Mouse (Mus musculus) olfactory bulb, adult 2 months (tissue): ENCODE data around the gene Colgalt1. TPM values are rescaled to one million over a fixed set of nuclear protein-coding genes. Genes with fewer than 3 reads are reported as not detected.

Experiments
- H3K27ac ChIP-seq: fragments of 200-500 bp; 2 replicates; pipeline ENCODE4 v1.5.1; 2012; ENCODE audit warnings: low read depth, low read length; ENCODE audit not compliant: insufficient read depth
- H3K4me1 ChIP-seq: fragments of 200-500 bp; 2 replicates; pipeline ENCODE4 v1.6.1; 2012; ENCODE audit warnings: low read length; ENCODE audit not compliant: control insufficient read depth, insufficient read depth
- H3K4me3 ChIP-seq: fragments of 200-500 bp; 2 replicates; pipeline ENCODE4 v1.5.1; 2012; ENCODE audit warnings: mild to moderate bottlenecking, low read depth, low read length, moderate library complexity; ENCODE audit not compliant: insufficient read depth
- CTCF ChIP-seq: fragments of 200-500 bp; IDR thresholded peaks from 2 replicates; pipeline ENCODE4 v1.5.1; 2012; ENCODE audit warnings: low read depth, mild to moderate bottlenecking, low read length, moderate library complexity; ENCODE audit not compliant: insufficient read depth
- POLR2A ChIP-seq: fragments of 200-500 bp; IDR thresholded peaks from 2 replicates; pipeline ENCODE4 v1.6.1; 2012; ENCODE audit warnings: mild to moderate bottlenecking, low read depth, low read length, moderate library complexity; ENCODE audit not compliant: insufficient read depth
- WGBS: fragments of 180-500 bp; shearing (Covaris S2); methylation state at CpG from one replicate; pipeline ENCODE4 v1.1.7; 2018; 5-methylcytosine and 5-hydroxymethylcytosine counted together
- polyA plus RNA-seq: library from polyadenylated mRNA; stranded (reverse); fragments of >200 nt; gene quantifications from 2 replicates; pipeline ENCODE4 v1.2.4, GENCODE M21; 2012; ENCODE audit warnings: low replicate concordance; ENCODE audit not compliant: missing spikeins, insufficient read depth, insufficient read length

Colgalt1 gene
- polyA plus RNA-seq, 1 experiment, result not detected

- Histone ChIP-seq H3K27ac (no peak overlapping the region), H3K4me3 (peak overlapping the region; percentile 63), H3K4me1 (peaks cover 9% of the 10 kb centered on the region)
- TF ChIP-seq POLR2A (no peak), CTCF (no peak)
- 39% methylated on average over 5 of the region's 5 CpGs for whole genome bisulfite sequencing
These were observed 1.3 kb downstream of the Colgalt1 start for GRCm38 (mm10) chr8:71612141-71612540.

- WGBS, result 76% methylated on average over 4 of the region's 4 CpGs
- Histone ChIP-seq H3K27ac (no peak overlapping the region), H3K4me3 (no peak overlapping the region), H3K4me1 (peaks cover 9% of the 10 kb centered on the region)
- TF ChIP-seq CTCF (no peak), POLR2A (no peak)
These were observed 2.6 kb downstream of the Colgalt1 start for GRCm38 (mm10) chr8:71613418-71613817.

- no peak overlapping the region for H3K27ac ChIP-seq
- 98% methylated on average over 2 of the region's 2 CpGs for WGBS
These were observed 9.0 kb downstream of the Colgalt1 start for GRCm38 (mm10) chr8:71619786-71620185.

GRCm38 (mm10) chr8:71625088-71625487, 14.3 kb downstream of the Colgalt1 start:
- Histone ChIP-seq H3K4me1 (peaks cover 20% of the 10 kb centered on the region), H3K4me3 (no peak overlapping the region), H3K27ac (no peak overlapping the region)
- TF ChIP-seq POLR2A (no peak), CTCF (no peak)
- WGBS, result 94% methylated on average over 1 of the region's 1 CpGs

More at GRCm38 (mm10) chr8:71619786-71620185, 9.0 kb downstream of the Colgalt1 start:
- H3K4me1 ChIP-seq, result no peaks in the 10 kb centered on the region
- H3K4me3 ChIP-seq, result no peak overlapping the region
- TF ChIP-seq POLR2A (no peak), CTCF (no peak)

- Histone ChIP-seq H3K4me1 (peaks cover 24% of the 10 kb centered on the region), H3K27ac (no peak overlapping the region), H3K4me3 (no peak overlapping the region)
- 83% methylated on average over 9 of the region's 9 CpGs for WGBS
- TF ChIP-seq POLR2A (no peak), CTCF (no peak)
These were observed 16.0 kb downstream of the Colgalt1 start for GRCm38 (mm10) chr8:71626753-71627152.

GRCm38 (mm10) chr8:71627265-71628099, 16.7 kb downstream of the Colgalt1 start:
- no peak overlapping the region for H3K4me3 ChIP-seq
- WGBS, result 56% methylated on average over 9 of the region's 9 CpGs
- peaks cover 24% of the 10 kb centered on the region for H3K4me1 ChIP-seq
- TF ChIP-seq POLR2A (no peak), CTCF (no peak)
- no peak overlapping the region for H3K27ac ChIP-seq

- no peak overlapping the region for H3K27ac ChIP-seq
- peak overlapping the region; percentile 45 for H3K4me3 ChIP-seq
- WGBS, result 13% methylated on average over 16 of the region's 16 CpGs
- H3K4me1 ChIP-seq, result peaks cover 24% of the 10 kb centered on the region
- TF ChIP-seq CTCF, result no peak
- no peak for TF ChIP-seq POLR2A
These were observed 17.7 kb downstream of the Colgalt1 start for GRCm38 (mm10) chr8:71628396-71629095.

- peaks cover 28% of the 10 kb centered on the region for H3K4me1 ChIP-seq
- 1% methylated on average over 55 of the region's 55 CpGs for WGBS
- H3K27ac ChIP-seq, result no peak overlapping the region
- peak overlapping the region; percentile 45 for H3K4me3 ChIP-seq
- TF ChIP-seq CTCF (peak; percentile 41; the same call in 1 of the 2 replicates), POLR2A (0 out of 2 replicates have a peak, but pooled peaks have one; percentile 19)
These were observed 18.4 kb downstream of the Colgalt1 start for GRCm38 (mm10) chr8:71629096-71629697.
